Mouse (Mus musculus) brain, embryonic 14.5 days (tissue): ENCODE results near the gene Nod1.

Experiments used
- CTCF ChIP-seq: fragments of 200-500 bp; IDR thresholded peaks from 2 replicates; pipeline ENCODE4 v1.5.1; 2012; ENCODE audit warnings: inconsistent platforms, mild to moderate bottlenecking, moderate library complexity, borderline replicate concordance; ENCODE audit not compliant: insufficient read depth, insufficient read length; ENCODE audit errors: extremely low read depth
- POLR2A ChIP-seq: fragments of 200-500 bp; IDR thresholded peaks from 2 replicates; pipeline ENCODE4 v1.6.1; 2012; ENCODE audit warnings: mild to moderate bottlenecking, inconsistent platforms, borderline replicate concordance; ENCODE audit not compliant: poor library complexity, insufficient read depth, insufficient read length, severe bottlenecking; ENCODE audit errors: extremely low read depth

- no peak for TF ChIP-seq CTCF
- no peak for TF ChIP-seq POLR2A
Observed at GRCm38 (mm10) chr6:54984096-54984495, 11.7 kb upstream of the Nod1 start.
